Mouse (Mus musculus) bone marrow macrophage, adult 2 months (primary cell): ENCODE measurements at regions not wholly inside any gene's neighbourhood (a gene's known extent, or its start where the extent isn't known, plus 50 kb on each side); places are given as distances from the start of the nearest gene placed in this dataset.
"Not testable (repeated sequence)": the region's sequence is repeated elsewhere in the genome, so short reads cannot be mapped to it uniquely, and the experiment has no call there.

ENCODE experiments used
- CTCF ChIP-seq: IDR thresholded peaks from 2 replicates; pipeline ENCODE4 v1.5.1; 2012; ENCODE audit warnings: low read depth, mild to moderate bottlenecking, low read length, moderate library complexity
- POLR2A ChIP-seq: IDR thresholded peaks from 2 replicates; pipeline ENCODE4 v1.6.1; 2012; ENCODE audit warnings: mild to moderate bottlenecking, low read depth, low read length, borderline replicate concordance

DNA sequence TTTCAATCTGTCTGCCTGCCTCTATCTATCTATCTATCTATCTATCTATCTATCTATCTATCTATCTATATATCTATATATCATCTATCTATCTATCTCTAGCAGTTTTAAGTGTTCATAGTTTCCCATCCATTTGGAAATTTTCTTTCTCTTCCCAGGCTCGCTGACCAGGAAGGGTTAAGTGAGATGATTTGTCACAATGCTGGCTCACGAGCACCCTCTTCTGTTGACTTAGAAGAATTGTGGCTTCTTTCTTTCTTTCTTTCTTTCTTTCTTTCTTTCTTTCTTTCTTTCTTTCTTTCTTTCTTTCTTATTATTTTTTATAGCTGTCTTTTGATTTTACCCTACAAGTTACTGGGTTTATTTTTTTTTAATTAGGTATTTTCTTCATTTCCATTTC is 79.6 kb upstream of the Klf14 start:
- not testable (repeated sequence) for TF ChIP-seq POLR2A, CTCF
